Mouse (Mus musculus) hindbrain, embryonic 16.5 days (tissue): ENCODE results near the gene Abi3bp. TPM values are rescaled to one million over a fixed set of nuclear protein-coding genes. Genes with fewer than 3 reads are reported as not detected.

Experiments
- ATAC-seq: fragments of 200-750 bp; cut with Nextera tagmentation; 2 replicates; pipeline ENCODE4 v1.8.0; 2017; ENCODE audit warnings: moderate TSS enrichment, moderate library complexity
- H3K27ac ChIP-seq: fragments of 300-500 bp; sonication (generic); 2 replicates; pipeline ENCODE4 v1.5.1; 2014; ENCODE audit warnings: low read depth, mild to moderate bottlenecking, control low read depth, low read length, moderate library complexity
- H3K27me3 ChIP-seq: fragments of 300-500 bp; sonication (generic); replicated peaks from 2 replicates; pipeline ENCODE4 v1.6.1; 2014; ENCODE audit warnings: low read length; ENCODE audit not compliant: control insufficient read depth, insufficient read depth
- H3K36me3 ChIP-seq: fragments of 300-500 bp; sonication (generic); 2 replicates; pipeline ENCODE4 v1.6.1; 2014; ENCODE audit warnings: mild to moderate bottlenecking, low read length, moderate library complexity, mixed read lengths; ENCODE audit not compliant: control insufficient read depth, insufficient read depth
- H3K4me1 ChIP-seq: fragments of 300-500 bp; sonication (generic); 2 replicates; pipeline ENCODE4 v1.6.1; 2014; ENCODE audit warnings: low read depth, low read length; ENCODE audit not compliant: control insufficient read depth, insufficient read depth
- H3K4me2 ChIP-seq: fragments of 300-500 bp; sonication (generic); 2 replicates; pipeline ENCODE4 v1.6.1; 2014; ENCODE audit warnings: mild to moderate bottlenecking, low read length, control low read depth, moderate library complexity
- H3K4me3 ChIP-seq: fragments of 300-500 bp; sonication (generic); 2 replicates; pipeline ENCODE4 v1.5.1; 2014; ENCODE audit warnings: mild to moderate bottlenecking, low read length, control low read depth, moderate library complexity
- H3K9ac ChIP-seq: fragments of 300-500 bp; sonication (generic); 2 replicates; pipeline ENCODE4 v1.6.1; 2014; ENCODE audit warnings: low read depth, mild to moderate bottlenecking, control low read depth, low read length, moderate library complexity
- H3K9me3 ChIP-seq: fragments of 300-500 bp; sonication (generic); 2 replicates; pipeline ENCODE4 v1.6.1; 2014; ENCODE audit warnings: mild to moderate bottlenecking, low read length, moderate library complexity; ENCODE audit not compliant: control insufficient read depth
- WGBS: fragments of 180-500 bp; shearing (Covaris S2); extraction: QIAGEN DNeasy Blood & Tissue Kit; methylation state at CpG from one replicate; pipeline ENCODE4 v1.1.7; 2014; 5-methylcytosine and 5-hydroxymethylcytosine counted together
- polyA plus RNA-seq: library from polyadenylated mRNA; unstranded; fragments of >200 nt; fragmentation: Nextera tagmentation; extraction: Ambion mirVana; gene quantifications from 2 replicates; pipeline ENCODE4 v1.2.1, GENCODE M21; 2015

Abi3bp gene
- polyA plus RNA-seq, 1 experiment from 2014 or later = 0.63 TPM

GRCm38 (mm10) chr16:56696448-56696847 is 218.8 kb downstream of the Abi3bp start:
- Histone ChIP-seq H3K36me3 (peaks cover 16% of the 10 kb centered on the region), H3K4me2 (no peak overlapping the region), H3K4me3 (no peak overlapping the region), H3K27me3 (no peaks in the 10 kb centered on the region), H3K4me1 (no peaks in the 10 kb centered on the region), H3K9ac (no peak overlapping the region), H3K9me3 (no peaks in the 10 kb centered on the region), H3K27ac (no peak overlapping the region)
- WGBS = 45% methylated on average over 2 of the region's 2 CpGs
- no peak for ATAC-seq

GRCm38 (mm10) chr16:56700898-56701297 is 223.2 kb downstream of the Abi3bp start:
- Histone ChIP-seq H3K9me3 (no peaks in the 10 kb centered on the region), H3K4me1 (no peaks in the 10 kb centered on the region), H3K4me3 (no peak overlapping the region), H3K4me2 (no peak overlapping the region), H3K27me3 (no peaks in the 10 kb centered on the region), H3K36me3 (peaks cover 22% of the 10 kb centered on the region), H3K9ac (no peak overlapping the region), H3K27ac (no peak overlapping the region)
- no peak for ATAC-seq
- 94% methylated on average over 3 of the region's 3 CpGs for WGBS

- H3K27me3 ChIP-seq = no peaks in the 10 kb centered on the region
- no peak overlapping the region for H3K4me2 ChIP-seq
- no peak overlapping the region for H3K27ac ChIP-seq
- H3K9me3 ChIP-seq = no peaks in the 10 kb centered on the region
- H3K36me3 ChIP-seq = peaks cover 17% of the 10 kb centered on the region
- ATAC-seq = no peak
- WGBS = 87% methylated on average over 3 of the region's 3 CpGs
- H3K4me1 ChIP-seq = no peaks in the 10 kb centered on the region
- no peak overlapping the region for H3K9ac ChIP-seq
- no peak overlapping the region for H3K4me3 ChIP-seq
Observed at GRCm38 (mm10) chr16:56705731-56706130, 228.1 kb downstream of the Abi3bp start.

- H3K36me3 ChIP-seq = peaks cover 17% of the 10 kb centered on the region
- no peak overlapping the region for H3K4me3 ChIP-seq
- no peak overlapping the region for H3K9ac ChIP-seq
- 95% methylated on average over 3 of the region's 3 CpGs for WGBS
- ATAC-seq = no peak
- H3K27me3 ChIP-seq = no peaks in the 10 kb centered on the region
- H3K4me1 ChIP-seq = no peaks in the 10 kb centered on the region
- no peak overlapping the region for H3K4me2 ChIP-seq
- no peaks in the 10 kb centered on the region for H3K9me3 ChIP-seq
- no peak overlapping the region for H3K27ac ChIP-seq
Observed at GRCm38 (mm10) chr16:56710071-56710470, 232.4 kb downstream of the Abi3bp start.

- Histone ChIP-seq H3K27me3 (no peaks in the 10 kb centered on the region), H3K27ac (no peak overlapping the region), H3K4me1 (peaks cover 11% of the 10 kb centered on the region), H3K4me2 (peak overlapping the region; percentile 70), H3K9me3 (no peaks in the 10 kb centered on the region), H3K36me3 (peaks cover 11% of the 10 kb centered on the region), H3K9ac (no peak overlapping the region), H3K4me3 (no peak overlapping the region; the same call in 1 of the 2 replicates)
- ATAC-seq = no peak
- 74% methylated on average over 3 of the region's 3 CpGs for WGBS
Observed at GRCm38 (mm10) chr16:56715608-56716007, 237.9 kb downstream of the Abi3bp start.

GRCm38 (mm10) chr16:56716557-56717179 is 239.0 kb downstream of the Abi3bp start:
- peak overlapping the region; percentile 91 for H3K9ac ChIP-seq
- peak overlapping the region; percentile 90 for H3K4me3 ChIP-seq
- H3K4me2 ChIP-seq = peak overlapping the region; percentile 70
- WGBS = under 1% methylated on average over 29 of the region's 38 CpGs
- no peaks in the 10 kb centered on the region for H3K9me3 ChIP-seq
- peak; percentile 80 for ATAC-seq
- no peaks in the 10 kb centered on the region for H3K27me3 ChIP-seq
- H3K36me3 ChIP-seq = peaks cover 5% of the 10 kb centered on the region
- H3K27ac ChIP-seq = peak overlapping the region; percentile 99
- H3K4me1 ChIP-seq = peaks cover 11% of the 10 kb centered on the region

GRCm38 (mm10) chr16:56717224-56718200 is 239.8 kb downstream of the Abi3bp start, which contains the start of gene Tfg:
Gene Tfg, minus strand, starts transcription at chr16:56717450.
- WGBS = under 1% methylated on average over 59 of the region's 62 CpGs
- no peaks in the 10 kb centered on the region for H3K36me3 ChIP-seq
- no peaks in the 10 kb centered on the region for H3K27me3 ChIP-seq
- peak within 1 kb of the TSS; percentile 70 for H3K4me2 ChIP-seq
- H3K9ac ChIP-seq = peak within 1 kb of the TSS; percentile 91
- H3K4me1 ChIP-seq = peaks cover 11% of the 10 kb centered on the region
- peak within 1 kb of the TSS; percentile 99 for H3K27ac ChIP-seq
- peak; percentile 99 for ATAC-seq
- no peaks in the 10 kb centered on the region for H3K9me3 ChIP-seq
- peak within 1 kb of the TSS; percentile 90 for H3K4me3 ChIP-seq

GRCm38 (mm10) chr16:56719031-56719430 is 241.4 kb downstream of the Abi3bp start:
- ATAC-seq = no peak
- Histone ChIP-seq H3K4me2 (no peak overlapping the region), H3K36me3 (no peaks in the 10 kb centered on the region), H3K27me3 (no peaks in the 10 kb centered on the region), H3K9me3 (no peaks in the 10 kb centered on the region), H3K9ac (no peak overlapping the region), H3K27ac (no peak overlapping the region), H3K4me3 (no peak overlapping the region), H3K4me1 (peaks cover 11% of the 10 kb centered on the region)

- H3K4me3 ChIP-seq = no peak overlapping the region
- H3K9me3 ChIP-seq = no peaks in the 10 kb centered on the region
- no peak overlapping the region for H3K4me2 ChIP-seq
- no peaks in the 10 kb centered on the region for H3K36me3 ChIP-seq
- H3K27ac ChIP-seq = no peak overlapping the region
- WGBS = 76% methylated on average over 4 of the region's 4 CpGs
- no peaks in the 10 kb centered on the region for H3K27me3 ChIP-seq
- H3K9ac ChIP-seq = no peak overlapping the region
- ATAC-seq = no peak
- no peaks in the 10 kb centered on the region; the same call in 1 of the 2 replicates for H3K4me1 ChIP-seq
Observed at GRCm38 (mm10) chr16:56722357-56722756, 244.7 kb downstream of the Abi3bp start.
